Mouse (Mus musculus) right cerebral cortex, postnatal 36 days (tissue): ENCODE measurements around the gene Gm49320.
A peak's percentile ranks its signal among the peaks of the same experiment; 100 is the strongest.
"Not testable (repeated sequence)": the region's sequence is repeated elsewhere in the genome, so short reads cannot be mapped to it uniquely, and the experiment has no call there.

Experiments used
- DNase-seq, 2 experiments: peaks; one replicate each; pipeline ENCODE4 v3.0.0; 2022; ENCODE audit warnings: low spot score in 2 of 2, mixed read lengths in 1 of 2

The Gm49320 gene

DNA sequence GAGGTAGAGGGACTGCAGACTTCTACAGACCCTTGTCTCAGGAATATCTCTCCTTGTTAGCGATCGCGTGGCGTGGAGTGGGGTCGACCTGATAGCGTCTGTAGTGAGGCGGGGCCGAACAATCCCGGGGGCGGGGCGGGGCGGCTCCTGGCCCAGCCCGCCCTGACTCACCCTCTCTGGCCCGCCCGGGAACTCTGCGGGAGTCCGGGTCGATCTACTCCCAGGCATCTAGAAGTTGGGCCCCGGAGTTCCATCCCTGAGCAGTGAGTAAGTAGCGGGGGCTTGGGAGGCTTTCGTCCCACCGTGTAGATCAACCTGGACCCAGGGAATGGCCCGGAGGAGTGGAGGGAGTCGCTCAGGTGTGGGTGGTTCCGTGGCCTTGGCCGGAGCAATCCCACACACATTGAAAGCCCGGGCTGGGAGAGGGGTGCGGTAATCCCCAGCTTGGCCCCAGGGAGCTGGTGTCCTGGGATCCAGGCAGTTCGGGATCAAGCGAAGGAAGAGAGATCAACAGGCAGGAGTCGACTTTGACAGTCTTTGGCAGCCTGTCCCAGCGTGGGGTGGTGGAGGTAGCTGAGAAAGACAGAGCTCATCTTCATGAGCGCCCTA, 11.8 kb upstream of the Gm49320 start, which contains the start of gene Lrrc8e:
TSS of gene Lrrc8e (plus strand) at position 89 of the 609 bp plus-strand sequence.
- no peak for DNase-seq

DNA sequence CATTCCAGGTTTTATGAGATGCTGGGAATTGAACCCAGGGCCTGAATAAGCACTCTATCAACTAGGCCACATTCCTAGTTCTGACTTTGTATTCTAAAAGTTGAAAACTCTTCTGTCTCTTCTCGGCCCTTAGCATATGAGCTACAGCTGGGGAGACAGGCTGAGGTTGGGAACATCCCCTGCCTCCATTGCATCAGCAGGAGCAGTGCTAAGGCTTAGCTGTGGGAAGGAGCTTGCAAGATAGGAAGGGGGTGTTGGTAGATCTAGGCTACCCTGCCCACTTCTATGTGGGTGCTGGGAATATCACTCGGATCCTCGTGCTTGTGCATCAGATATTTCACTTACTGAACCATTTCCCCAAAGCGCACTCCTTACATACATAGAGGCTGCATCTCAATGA, 10.7 kb upstream of the Gm49320 start:
- DNase-seq, result no peak

DNA sequence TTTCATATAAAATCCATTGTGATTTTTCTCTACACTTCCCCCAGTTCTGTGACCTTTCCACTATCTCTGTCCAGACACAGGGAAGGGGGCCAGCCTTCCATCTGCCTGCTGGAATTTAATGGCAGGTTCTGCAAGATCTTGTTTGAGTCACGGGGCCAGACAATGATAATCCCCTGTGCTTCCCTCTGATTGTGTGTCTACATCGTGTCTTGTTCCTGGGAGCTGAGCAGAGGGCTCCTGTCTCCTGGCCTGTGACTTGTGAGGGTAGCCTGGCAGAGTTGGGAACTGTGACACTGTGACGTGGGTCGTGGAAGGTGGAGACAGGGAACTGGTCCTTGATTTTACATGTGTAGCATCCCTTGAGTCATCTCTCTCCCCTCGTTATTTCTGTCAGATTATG, 8.9 kb upstream of the Gm49320 start:
- no peak for DNase-seq

DNA sequence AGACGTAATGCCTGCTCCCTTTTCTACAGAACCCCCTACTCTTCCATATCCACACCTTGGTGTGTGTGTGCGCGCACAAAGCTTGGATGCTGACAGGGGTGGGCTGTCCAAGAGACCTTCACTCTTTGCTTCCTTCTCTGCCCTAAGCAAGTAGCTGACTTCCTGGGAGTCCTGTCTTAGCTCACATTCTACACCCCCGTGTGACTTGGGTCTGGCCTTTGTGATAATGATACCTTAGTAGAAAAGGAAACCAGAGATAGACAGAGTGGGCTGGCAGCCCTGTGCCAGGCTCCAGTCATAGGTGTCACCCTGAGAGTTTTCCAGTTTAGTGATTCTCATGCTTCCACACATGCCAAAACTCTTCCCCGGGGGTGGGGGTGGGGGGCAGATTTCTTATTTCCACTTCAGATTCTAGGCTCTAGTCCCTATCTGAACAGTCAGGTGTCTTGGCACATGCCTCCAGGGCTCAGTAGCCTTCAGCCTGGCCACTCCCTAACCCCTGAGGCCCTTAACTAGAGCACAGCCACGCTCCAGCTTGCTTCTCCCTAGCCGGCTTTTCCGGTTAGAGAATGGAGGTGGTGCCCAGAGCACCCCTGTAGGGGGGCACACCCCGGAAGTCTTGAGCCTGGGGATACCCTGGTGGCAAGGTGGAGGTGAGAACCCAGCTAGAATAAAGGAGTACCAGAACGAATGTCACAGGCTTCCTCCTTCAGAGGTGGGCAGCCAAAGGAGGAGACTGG, 7.9 kb upstream of the Gm49320 start:
- no peak for DNase-seq

DNA sequence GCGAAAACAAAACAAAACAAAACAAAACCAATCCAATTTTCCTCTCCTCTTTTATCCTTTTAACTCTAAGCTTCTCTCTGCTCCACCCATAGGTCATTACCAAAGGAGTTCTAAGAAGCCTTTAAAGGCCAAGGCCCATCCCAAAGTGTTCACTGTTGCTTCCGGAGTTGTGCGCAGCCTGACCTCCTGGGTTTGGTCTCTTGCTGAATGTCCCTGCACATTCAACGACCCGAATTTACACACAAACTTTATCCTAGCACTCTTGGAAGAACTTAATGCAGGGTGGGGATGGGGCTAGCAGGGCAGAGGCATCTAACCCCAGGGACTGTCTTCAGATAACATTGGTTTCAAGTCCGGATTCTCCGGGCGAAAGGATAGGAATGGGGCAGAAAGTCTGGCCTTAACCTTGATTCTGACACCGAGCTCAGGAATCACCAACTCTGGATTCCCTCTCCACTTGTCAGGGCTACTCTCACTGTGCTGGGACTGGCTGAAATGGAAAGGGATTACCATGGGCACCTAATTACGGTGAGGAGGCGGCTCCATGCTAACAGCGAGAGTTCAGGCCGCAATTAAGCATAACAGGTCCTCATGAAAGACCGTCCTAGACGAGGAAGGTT, 741 bp upstream of the Gm49320 start:
- no peak for DNase-seq

DNA sequence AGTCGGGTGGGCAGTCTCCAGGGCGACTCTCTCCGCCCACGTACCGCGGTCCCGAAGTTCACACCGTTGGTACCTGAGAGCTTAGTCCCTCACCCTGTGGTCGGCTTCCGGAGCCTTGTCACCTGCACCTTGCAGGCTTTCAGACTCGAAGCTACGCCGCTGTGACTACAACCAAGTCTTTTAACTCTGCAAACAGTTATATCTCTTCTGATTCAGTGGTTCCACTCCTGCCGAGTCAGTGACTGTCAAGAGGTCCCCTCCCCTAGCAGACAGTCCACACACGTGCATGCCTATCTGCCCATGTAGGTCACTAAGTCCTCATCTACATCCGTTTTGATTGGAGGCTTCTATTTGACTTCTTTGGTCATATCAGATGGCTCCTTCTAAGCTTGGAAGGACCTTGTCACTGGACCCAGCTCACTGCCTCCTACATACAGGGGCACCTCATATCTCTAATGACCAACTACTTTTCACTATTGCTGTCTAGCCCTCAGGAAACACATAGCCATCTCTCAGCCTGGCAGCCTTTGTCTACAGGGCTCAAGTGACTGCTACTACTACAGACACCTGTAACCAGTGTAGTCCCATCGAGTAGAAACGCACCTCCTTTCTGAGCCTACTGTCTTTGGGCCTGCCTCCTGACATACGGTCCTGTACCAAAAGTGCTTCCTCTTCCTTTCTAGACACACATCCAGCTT, 677 bp downstream of the Gm49320 start:
- no peak for DNase-seq

DNA sequence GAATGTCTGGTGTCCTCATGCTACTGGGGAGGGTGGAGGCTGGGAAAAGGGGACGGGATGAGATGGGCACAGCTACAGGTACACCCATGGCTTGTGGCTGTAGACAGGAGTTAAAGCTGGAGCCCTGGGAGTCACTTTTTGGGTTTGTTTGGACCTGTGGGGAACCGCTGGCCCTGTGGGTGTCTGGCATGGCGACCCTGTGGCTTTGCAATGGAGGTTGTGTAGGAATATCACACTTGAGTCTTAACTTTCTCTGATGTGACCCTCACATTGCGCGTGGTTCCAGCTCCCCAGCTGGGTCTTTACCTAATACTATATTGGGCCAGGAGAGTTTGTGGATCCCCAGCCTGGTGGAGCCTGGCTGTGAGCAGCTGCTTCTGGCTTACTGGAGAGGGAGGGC, 6.4 kb downstream of the Gm49320 start:
- no peak for DNase-seq

DNA sequence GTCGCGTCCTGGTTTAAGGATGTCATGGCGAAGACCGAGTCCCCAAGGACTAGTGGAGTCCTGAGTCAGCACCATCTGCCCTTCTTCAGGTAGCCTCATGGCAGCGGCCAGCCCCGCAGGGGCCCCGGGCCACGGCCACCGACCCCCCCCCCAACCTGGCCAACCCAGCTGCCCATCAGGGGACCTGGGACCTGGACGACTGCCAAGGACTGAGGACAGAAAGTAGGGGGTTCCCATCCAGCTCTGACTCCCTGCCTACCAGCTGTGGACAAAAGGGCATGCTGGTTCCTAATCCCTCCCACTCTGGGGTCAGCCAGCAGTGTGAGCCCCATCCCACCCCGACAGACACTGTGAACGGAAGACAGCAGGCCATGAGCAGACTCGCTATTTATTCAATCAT, 7.1 kb downstream of the Gm49320 start:
- DNase-seq, result no peak

DNA sequence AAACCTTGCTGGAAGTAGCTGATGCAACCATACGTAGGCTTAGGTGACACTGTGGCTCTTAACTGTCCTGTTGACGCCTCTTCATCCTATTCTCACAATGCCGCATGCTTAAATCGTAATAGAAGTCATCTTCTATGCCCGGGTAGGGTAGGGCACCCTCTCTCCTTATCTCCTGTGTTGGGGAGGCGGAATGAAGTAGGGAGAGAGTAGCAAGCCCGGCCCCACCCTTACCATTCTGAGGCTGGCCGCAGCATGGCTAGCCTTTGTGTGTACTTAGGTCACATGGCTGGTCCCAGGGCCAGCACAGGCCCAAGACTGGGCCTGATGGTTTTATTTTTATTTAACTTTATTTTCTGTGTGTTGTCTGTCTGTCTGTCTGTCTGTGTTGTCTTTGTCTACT, 8.6 kb downstream of the Gm49320 start:
- no peak for DNase-seq

DNA sequence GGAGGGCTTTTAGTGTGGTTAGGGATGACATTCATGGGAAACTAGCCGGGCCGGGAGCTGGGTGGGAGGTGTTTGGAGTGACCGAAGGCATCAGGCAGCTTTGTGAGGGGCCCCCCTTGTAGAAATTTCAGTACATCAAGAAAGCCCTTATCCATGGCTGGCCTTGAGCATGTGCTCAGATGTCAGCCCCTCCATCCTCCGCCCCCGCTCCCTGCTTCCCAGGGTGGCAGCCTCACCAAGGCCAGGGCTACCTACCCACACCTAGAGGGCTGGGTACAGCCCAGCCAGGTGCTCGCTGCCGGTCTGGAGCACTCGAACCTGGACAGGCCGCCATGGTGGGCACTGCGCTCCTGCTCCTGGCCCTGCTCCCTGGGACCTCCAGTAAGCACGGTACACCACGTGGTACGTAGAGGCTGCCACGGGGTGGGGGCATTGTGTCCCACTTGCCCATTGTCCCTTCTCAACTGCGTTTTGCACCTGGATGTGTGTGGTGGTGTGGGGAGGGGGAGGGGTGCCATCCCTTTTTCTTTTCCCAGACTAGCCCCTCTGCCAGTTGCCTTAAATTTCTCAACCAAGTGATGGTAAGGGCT, 9.4 kb downstream of the Gm49320 start, which contains the start of gene Tgfbr3l:
TSS of gene Tgfbr3l (plus strand) at position 264 of the 590 bp plus-strand sequence.
- DNase-seq, result no peak

DNA sequence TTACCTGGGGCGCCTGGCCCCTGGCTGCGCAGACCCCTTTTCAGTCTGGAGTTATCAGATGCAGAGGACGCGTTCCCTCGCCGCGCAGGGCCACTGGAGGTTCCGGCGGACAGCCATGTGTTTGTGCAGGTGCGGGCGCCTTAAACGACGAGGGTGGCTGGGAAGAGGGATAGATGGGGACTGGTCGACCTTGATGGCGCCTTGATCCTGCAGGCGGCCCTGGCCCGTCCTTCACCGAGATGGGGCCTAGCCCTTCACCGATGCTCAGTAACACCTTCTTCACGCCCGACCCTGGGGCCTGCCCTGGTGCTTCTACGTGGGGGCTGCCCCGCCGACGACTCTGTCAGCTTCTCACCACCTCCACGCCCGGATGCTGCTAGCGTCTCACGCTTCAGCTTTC, 10.5 kb downstream of the Gm49320 start:
- no peak for DNase-seq

DNA sequence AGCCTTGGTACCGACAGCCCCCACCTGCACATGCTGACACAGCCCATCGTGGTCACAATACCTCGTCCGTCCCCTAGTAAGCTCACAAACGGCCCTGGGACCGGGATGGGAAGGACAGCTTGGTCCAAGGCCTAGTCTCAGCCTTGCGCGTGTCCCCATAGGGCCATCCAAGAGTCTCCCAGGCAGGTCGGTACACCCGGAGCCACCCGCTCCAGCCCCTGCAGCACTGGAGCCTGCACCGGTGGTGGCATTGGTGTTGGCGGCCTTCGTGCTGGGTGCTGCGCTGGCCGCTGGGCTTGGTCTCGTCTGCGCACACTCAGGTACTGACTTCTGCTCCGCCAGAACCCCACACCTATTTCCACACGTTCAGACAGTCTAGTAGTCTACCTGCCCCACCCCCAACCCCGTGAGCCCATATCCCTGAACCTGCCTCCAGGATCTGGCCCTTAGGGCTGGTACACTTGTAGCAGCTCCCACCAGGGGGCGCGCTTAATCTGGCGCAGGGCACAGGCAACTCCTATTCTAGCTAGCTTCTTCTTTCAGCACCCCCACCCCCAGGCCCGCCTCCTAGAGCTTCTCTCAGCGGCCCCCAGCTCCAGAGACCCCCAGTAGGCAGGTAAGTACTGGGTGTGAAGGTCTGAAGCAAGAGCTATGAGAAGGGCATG, 11.8 kb downstream of the Gm49320 start:
- peak; percentile 79 to 80 for DNase-seq

DNA sequence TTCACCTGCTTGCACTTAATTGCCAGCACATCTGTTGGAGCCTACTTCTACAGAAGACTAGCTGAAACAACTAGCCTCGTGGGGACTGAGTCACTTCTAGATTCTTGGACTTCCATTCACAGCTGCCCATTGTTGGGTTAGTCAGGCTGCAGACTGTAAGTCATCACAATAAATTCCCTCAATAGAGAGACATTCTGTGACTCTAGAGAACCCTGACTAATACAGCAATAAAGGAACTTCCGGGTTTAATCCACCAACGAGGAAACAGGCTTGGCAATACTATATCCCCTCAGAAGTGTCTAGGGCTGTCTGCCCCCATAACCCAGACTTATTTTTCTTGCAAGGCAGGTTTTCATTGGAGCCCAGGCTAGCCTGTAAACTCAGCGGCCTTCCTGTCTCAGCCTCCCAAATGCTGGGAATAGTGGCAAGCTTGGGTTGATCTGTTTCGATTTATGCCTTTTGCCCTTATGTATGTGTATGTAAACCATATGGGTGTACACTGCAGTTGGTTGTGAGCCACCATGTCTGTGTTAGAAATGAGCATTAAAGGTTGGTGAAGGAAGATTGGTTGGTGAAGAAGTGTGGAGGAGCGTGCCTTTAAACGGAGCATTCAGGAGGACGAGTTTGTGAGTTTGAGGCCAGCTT, 13.6 kb downstream of the Gm49320 start:
- DNase-seq, result no peak

DNA sequence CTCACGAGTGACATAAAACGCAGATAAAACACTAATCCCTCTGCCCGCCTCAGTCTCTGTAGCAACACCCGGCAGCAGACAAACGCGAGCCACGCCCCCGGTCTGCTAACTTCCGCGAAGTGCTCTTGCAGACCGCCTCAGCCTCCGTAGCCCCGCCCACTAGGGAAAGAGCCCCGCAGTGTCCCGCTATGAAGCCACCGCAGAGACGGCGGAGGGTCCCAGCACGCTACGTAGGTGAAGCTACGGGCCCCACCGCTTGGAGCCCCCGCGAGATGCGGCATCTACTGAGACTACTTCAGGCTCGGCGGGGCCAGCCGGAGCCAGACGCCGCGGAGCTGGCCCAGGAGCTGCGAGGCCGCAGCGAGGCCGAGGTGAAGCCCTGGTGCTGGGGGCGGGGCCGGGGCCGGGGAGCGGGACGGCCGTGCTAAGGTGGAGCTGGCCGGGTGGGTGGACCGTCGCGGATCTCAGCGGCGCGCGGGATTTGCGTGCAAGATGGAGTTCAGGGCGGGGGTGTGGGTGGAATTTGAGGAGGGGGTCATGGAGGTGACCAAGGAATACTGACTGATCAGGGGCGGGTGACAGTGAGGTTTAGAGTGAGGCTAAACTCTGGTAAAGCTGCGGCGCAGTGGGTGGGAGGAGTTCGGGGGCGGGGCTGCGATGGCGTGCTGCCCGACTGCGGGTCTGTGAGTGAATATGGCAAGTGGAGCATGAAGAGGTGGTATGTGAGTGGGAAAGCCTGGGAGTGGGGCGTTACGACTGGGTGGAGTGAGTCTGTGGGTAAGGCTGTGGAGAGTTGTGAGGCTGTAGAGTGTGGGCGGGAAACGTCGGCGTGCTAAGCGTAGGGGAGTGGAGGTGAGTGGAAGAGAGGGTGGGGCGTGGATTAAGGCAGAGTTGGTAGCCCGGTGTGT, 14.5 kb downstream of the Gm49320 start, which contains the start of gene Snapc2:
TSS of gene Snapc2 (plus strand) at position 147 of the 908 bp plus-strand sequence.
- DNase-seq, result peak; percentile 90 to 92

DNA sequence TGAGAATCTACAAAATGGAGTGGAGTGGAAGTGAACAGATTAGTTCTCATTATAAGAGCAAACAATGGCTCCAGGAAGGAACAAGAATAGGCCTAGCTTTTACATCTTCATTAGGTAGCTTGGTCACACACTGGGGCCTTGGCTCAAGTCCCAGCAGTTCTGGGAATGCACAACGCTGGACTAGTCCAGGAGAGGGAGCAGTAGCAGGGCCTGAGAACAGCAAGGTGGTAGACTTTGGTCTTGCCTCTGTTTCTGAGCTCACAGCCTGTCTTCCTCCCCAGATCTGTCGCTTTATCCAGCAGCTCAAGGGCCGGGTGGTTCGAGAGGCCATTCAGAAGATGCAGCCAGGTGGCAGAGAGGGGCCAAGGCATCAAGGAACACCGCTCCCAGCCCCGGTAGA, 15.3 kb downstream of the Gm49320 start:
- DNase-seq, result peak; percentile 52 to 61

DNA sequence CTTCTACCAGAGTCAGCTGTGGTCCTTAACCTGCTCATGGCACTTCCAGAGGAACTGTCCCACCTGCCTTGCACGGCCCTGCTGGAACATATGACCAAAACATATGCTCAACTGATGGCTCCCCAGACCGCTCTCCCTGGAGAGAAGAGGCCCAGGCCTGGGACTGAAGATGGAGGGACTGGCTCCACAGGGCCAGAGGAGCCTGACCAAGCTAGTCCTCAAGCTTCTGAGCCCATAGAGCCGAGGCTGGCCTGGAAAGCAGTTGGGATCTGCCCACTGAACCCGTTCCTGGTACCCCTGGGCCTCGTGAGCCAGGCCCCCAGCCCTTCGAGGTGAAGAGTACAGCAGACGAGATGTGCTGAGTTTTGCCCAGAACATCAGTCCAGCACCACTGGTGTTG, 16.8 kb downstream of the Gm49320 start:
- DNase-seq, result not testable (repeated sequence)

DNA sequence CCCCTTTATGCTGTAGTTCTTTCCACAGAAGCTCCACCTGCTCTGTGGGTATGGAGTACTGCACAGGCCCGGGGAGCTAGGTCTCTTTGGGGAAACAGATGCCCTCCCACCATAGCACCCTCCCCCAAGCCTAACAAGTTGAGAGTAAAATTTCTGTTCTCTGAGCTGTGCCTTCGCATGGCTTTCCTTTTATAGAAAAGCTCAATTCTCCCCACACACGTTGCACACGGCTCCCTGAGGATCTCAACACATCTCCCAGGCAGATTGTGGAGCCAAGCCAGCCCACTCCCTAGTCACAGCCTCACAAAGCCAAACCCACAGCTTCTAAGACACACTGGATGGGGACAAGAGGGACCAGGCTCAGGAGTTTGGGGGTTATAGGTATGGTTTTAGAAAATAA, 18.2 kb downstream of the Gm49320 start:
- DNase-seq, result peak; percentile 86 to 94

DNA sequence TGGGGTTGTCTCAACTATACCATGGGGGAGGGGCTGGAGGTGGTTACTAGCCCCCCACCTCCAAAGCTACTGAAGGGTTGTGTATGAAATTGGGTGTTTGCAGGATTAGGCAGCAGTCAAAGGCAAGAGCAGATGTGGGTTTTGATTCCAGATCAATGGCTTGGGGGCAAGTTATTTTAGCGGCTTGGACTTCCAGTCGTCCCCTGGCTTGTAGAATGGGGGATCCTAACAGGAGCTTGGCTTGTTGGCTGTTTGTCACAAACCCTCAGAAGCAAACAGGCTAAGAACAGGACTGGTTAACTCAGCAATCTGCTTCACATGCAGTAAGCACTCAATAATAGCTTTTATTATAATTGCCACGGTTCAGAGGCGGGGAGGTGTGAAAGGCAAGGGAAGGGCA, 18.7 kb downstream of the Gm49320 start:
- no peak for DNase-seq

DNA sequence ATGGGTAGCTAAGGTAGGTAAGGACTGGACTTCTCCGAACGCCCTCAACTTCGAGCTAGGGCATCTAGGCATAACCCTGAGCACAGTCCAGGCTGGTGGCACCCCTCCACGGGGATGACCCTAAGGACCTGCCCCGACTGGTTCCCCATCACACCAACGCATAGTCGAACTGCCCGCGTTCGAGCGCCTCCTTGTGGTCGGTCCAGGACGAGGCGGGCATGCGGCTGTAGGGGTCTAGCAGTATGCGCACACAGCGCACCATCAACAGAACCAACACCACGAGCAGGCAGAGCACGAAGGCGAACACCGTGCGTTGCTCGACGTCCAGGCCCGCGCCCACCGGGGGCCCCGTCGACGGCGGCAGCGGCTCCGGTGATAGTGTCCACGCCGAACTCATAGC, 19.6 kb downstream of the Gm49320 start:
- DNase-seq, result peak; percentile 68 to 71

DNA sequence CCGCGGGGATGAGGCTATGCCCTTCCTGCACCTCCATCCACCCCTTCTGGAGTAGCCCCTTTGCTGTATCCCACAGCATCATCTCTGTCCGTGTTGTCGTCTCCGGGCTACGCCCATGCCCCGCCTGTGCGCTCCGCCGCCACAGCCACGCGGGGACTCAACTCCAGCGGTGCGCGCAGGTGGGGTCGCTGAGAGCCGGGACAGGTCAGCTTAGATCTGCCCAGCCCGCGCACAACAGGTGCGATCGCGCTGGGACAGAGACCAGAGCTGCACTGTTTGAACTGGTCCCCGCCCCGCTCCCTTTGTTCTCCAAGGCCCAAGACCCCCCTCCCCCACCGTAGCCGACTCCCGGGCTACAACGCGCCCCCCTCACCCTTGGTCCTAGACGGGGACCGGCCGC, 20.0 kb downstream of the Gm49320 start:
- peak in 1 of 2 experiments; percentile 56 for DNase-seq
